Mouse (Mus musculus): Measurements from ENCODE around the gene BC049352. TPM values are rescaled to one million over a fixed set of nuclear protein-coding genes. Genes with fewer than 3 reads are reported as not detected.

Gene BC049352
- polyA plus RNA-seq, 1 experiment from 2014 or later: not detected

DNA sequence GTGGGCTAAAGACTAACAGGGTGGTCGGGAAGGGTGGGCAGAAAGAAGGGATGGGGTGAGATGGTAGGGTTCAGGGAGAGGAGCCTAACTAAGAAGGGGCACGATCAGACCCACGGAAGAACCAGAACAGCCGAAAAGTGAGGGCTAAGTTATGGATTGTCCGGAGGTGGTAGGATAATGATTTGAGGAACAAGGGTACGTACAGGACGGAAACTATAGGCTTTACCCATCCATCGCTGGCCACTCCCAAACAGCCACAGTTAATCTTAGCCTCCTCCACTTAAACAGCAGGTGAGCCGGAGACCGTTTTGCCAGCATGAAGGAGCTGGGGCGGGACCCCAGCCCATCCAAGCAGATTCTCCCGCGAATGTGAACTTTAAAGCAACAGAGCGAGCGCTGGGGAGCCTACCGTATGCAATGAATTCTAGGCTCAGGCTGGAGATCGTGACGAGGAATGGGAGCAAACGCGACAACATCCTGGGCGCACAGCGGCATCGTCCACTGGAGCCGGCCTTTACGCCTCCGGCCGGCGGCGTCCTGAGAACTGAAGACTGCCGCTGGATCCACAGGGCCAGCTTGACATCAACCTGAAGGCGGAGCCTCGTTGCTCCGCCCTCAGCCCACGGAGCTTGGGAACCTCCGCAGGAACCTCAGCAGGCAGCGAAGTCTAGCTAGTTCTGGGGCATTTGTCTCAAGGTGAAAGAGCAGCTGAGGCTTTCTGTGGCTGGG, 87.0 kb downstream of the BC049352 start, which contains the start of gene Il10ra:
Gene Il10ra (minus strand): TSS at position 553 of the 729 bp plus-strand sequence.
- WGBS: 7% methylated on average over 36 of the region's 36 CpGs
- no peak within 1 kb of the TSS for H3K9ac ChIP-seq
- H3K27me3 ChIP-seq (replicated peaks): peaks cover 80% of the 10 kb centered on the region
- H3K4me3 ChIP-seq: peak within 1 kb of the TSS; percentile 32
- H3K4me1 ChIP-seq (replicated peaks): peaks cover 11% of the 10 kb centered on the region
- H3K9me3 ChIP-seq (replicated peaks): no peaks in the 10 kb centered on the region
- no peaks in the 10 kb centered on the region for H3K36me3 ChIP-seq
- H3K4me2 ChIP-seq: peak within 1 kb of the TSS; percentile 66
- no peak for ATAC-seq (ENCODE audit: insufficient number of reproducible peaks, low FRiP score)
- no peak within 1 kb of the TSS for H3K27ac ChIP-seq (ENCODE audit: poor library complexity, severe bottlenecking)

DNA sequence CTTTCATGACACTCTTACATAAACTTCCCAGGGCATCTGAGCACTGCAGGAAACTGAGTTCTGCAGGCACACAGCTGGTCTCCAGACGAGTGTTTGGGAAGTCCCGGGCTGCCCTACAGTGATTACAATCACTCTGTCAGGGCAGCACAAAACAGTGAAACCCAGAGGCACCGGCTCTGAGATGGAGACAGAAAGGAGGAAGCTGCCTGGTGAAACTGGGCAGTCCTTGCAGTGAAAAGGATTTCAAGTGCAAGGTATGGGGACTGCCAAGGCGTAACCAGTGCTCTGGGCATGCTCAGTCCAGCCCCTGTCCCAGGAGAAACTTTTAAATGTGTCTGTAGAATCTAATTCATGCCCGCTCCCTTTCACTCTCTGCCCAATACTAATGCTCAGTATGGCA, 90.4 kb downstream of the BC049352 start:
- H3K9ac ChIP-seq: no peak overlapping the region
- peaks cover 11% of the 10 kb centered on the region for H3K4me1 ChIP-seq (replicated peaks)
- no peak overlapping the region for H3K27ac ChIP-seq (ENCODE audit: poor library complexity, severe bottlenecking)
- no peak overlapping the region for H3K4me3 ChIP-seq
- H3K4me2 ChIP-seq: no peak overlapping the region
- peaks cover 65% of the 10 kb centered on the region for H3K27me3 ChIP-seq (replicated peaks)
- 36% methylated on average over 5 of the region's 5 CpGs for WGBS
- no peak for ATAC-seq (ENCODE audit: insufficient number of reproducible peaks, low FRiP score)
- H3K36me3 ChIP-seq: no peaks in the 10 kb centered on the region
- no peaks in the 10 kb centered on the region for H3K9me3 ChIP-seq (replicated peaks)

DNA sequence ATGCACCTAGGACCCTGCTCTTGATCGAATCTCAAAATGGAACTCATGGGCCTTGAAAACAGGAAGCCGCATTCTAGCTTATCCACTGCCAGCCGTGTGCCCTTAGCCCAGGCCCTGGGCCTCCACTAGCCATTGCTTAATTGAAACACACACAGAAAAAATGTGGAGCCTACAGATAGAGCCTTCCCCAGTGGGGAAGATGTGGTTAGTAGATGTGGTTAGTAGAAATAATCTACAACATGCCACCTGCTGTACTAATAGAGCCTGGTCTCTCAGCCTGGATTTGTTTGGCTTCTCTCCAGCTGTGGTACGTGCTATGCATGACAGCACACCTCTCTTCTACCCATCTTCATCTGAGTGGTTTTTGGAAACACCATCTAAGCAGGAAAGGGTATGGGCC, 92.4 kb downstream of the BC049352 start:
- no peak; the same call in 1 of the 2 replicates for ATAC-seq (ENCODE audit: insufficient number of reproducible peaks, low FRiP score)
- no peak overlapping the region for H3K27ac ChIP-seq (ENCODE audit: poor library complexity, severe bottlenecking)
- peaks cover 45% of the 10 kb centered on the region for H3K27me3 ChIP-seq (replicated peaks)
- no peak overlapping the region for H3K9ac ChIP-seq
- H3K9me3 ChIP-seq (replicated peaks): no peaks in the 10 kb centered on the region
- no peak overlapping the region for H3K4me3 ChIP-seq
- H3K4me1 ChIP-seq (replicated peaks): peaks cover 1% of the 10 kb centered on the region
- H3K4me2 ChIP-seq: no peak overlapping the region
- H3K36me3 ChIP-seq: no peaks in the 10 kb centered on the region
- WGBS: 67% methylated on average over 4 of the region's 4 CpGs

DNA sequence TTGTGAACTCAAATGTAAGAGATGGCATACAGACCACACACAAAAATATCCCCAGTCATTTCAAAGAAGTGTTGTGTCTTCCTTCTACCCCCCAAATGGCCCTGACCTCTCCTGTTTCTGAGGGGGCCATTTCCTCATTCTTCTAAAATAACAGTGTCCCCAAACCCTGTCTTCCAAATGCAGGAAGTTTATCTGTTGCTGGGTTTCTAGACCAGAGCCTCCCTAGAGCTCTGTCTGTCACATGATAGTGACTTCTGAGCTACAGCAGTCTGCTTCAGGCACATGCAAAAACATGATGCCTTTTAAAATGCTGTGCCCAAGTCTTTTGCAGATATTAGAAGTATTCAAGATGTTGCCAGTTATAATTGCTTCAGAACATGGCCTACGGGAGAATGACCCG, 92.8 kb downstream of the BC049352 start:
- Histone ChIP-seq H3K9me3 (replicated peaks) (no peaks in the 10 kb centered on the region), H3K4me2 (no peak overlapping the region), H3K4me1 (replicated peaks) (no peaks in the 10 kb centered on the region), H3K4me3 (no peak overlapping the region), H3K36me3 (no peaks in the 10 kb centered on the region), H3K27me3 (replicated peaks) (peaks cover 40% of the 10 kb centered on the region), H3K9ac (no peak overlapping the region), H3K27ac (ENCODE audit: poor library complexity, severe bottlenecking) (no peak overlapping the region)
- ATAC-seq (ENCODE audit: insufficient number of reproducible peaks, low FRiP score): no peak
- WGBS: 89% methylated on average over 2 of the region's 2 CpGs

DNA sequence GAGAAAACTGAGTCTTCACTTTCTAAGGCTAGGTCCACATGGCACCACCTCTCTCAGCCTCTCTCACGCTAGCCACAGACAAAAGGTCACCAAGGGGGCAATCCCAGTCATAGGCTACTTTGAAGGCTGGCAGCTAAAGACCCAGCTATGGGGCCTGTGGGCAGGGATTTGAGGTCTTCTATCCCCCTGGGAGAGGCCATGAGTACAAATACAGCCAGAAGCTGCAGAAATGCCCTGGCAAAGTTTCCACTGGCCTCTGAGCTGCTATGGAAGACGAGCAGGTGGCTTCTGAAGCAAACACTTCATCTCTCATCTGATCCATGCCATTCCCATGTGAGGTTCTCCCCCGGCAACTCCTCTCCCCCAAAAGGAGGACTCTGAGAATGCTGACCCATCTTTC, 98.3 kb downstream of the BC049352 start:
- Histone ChIP-seq H3K9me3 (replicated peaks) (no peaks in the 10 kb centered on the region), H3K36me3 (no peaks in the 10 kb centered on the region), H3K9ac (no peak overlapping the region), H3K27ac (ENCODE audit: poor library complexity, severe bottlenecking) (no peak overlapping the region), H3K27me3 (replicated peaks) (0 out of 2 replicates have a peak, but pooled peaks cover 6% of the 10 kb centered on the region), H3K4me2 (no peak overlapping the region), H3K4me3 (no peak overlapping the region), H3K4me1 (replicated peaks) (no peaks in the 10 kb centered on the region)
- no peak for ATAC-seq (ENCODE audit: insufficient number of reproducible peaks, low FRiP score)
- 67% methylated on average over 3 of the region's 3 CpGs for WGBS

DNA sequence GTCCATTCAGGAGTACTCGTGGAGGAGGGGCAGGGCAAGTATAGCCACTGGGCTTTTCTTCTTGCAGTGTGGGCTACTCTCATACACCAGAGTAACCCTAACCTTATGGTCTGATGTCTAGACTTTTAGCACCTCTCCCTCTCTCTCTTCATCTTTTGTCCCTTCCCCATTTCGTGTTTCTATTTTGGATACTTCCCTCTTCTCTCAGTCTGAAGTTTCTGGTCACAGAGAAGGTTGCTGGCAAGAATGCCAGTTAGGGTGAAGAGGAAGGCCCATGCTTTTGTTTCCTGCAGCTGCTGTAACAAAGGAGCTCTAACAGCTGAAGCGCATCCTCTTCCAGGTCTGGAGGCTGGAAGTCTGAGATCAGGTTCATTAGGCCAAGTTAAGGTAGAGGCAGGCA, 99.1 kb downstream of the BC049352 start:
- no peaks in the 10 kb centered on the region for H3K36me3 ChIP-seq
- H3K27ac ChIP-seq (ENCODE audit: poor library complexity, severe bottlenecking): no peak overlapping the region
- no peaks in the 10 kb centered on the region for H3K9me3 ChIP-seq (replicated peaks)
- 0 out of 2 replicates have a peak, but pooled peaks cover 2% of the 10 kb centered on the region for H3K27me3 ChIP-seq (replicated peaks)
- no peak overlapping the region for H3K4me3 ChIP-seq
- H3K4me1 ChIP-seq (replicated peaks): no peaks in the 10 kb centered on the region
- 69% methylated on average over 3 of the region's 3 CpGs for whole genome bisulfite sequencing
- no peak for ATAC-seq (ENCODE audit: insufficient number of reproducible peaks, low FRiP score)
- H3K4me2 ChIP-seq: no peak overlapping the region
- H3K9ac ChIP-seq: no peak overlapping the region

DNA sequence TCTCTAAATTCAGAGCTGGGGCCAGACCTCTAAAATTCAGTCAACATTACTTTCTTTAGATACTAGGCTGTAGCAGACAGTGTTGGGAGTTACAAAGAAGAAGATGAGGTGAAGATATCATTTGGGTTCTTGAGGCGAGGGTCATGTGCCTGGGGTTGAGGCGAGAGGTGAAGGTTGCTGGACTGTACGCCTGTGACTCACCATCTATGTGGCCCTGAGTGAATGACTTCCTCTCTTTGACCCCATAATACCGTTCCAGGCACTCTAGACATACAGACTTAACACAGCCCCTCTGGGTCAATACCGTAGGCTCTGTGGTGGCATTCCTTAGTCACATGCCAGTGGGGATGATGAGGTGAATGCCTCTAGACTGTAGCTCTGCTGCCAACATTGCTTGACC, 100.7 kb downstream of the BC049352 start:
- H3K27ac ChIP-seq (ENCODE audit: poor library complexity, severe bottlenecking): no peak overlapping the region
- no peaks in the 10 kb centered on the region for H3K4me1 ChIP-seq (replicated peaks)
- H3K27me3 ChIP-seq (replicated peaks): 0 out of 2 replicates have a peak, but pooled peaks cover 2% of the 10 kb centered on the region
- WGBS: 77% methylated on average over 5 of the region's 5 CpGs
- no peaks in the 10 kb centered on the region for H3K9me3 ChIP-seq (replicated peaks)
- no peak overlapping the region for H3K9ac ChIP-seq
- H3K4me3 ChIP-seq: no peak overlapping the region
- no peak for ATAC-seq (ENCODE audit: insufficient number of reproducible peaks, low FRiP score)
- no peak overlapping the region for H3K4me2 ChIP-seq
- no peaks in the 10 kb centered on the region for H3K36me3 ChIP-seq

DNA sequence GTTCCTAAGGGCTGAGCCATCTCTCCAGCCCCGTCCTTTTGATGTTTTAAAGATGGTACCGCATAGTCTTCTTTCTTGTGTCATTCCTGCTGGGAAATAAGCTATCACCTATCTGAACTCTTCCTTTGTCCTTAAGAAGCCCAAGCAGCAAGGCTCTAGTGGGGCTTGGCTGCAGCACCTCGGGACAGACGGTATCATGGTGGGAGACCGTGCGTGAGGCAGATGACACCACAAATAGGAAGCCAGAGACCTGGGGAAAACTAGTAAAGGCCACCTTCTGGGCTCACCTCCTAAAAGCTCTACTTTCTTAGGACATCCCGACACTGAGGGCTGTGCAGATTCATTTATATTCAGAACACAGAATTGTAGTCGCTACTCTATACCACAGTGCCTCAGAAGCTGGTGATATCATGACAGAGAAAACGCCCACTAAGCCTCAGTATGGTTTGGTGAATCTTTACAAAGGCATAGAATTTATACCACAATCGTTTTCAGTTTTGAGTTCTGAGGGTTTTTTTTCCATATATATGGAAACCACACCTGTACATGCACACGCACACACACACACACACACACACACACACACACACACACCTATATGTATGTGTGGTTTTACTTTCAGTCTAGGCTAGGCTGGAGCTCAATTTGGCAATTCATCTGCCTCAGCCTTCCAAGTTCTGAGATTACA, 109.8 kb downstream of the BC049352 start:
- ATAC-seq (ENCODE audit: insufficient number of reproducible peaks, low FRiP score): no peak
- Histone ChIP-seq H3K4me2 (no peak overlapping the region), H3K9ac (no peak overlapping the region), H3K9me3 (replicated peaks) (no peaks in the 10 kb centered on the region), H3K27ac (ENCODE audit: poor library complexity, severe bottlenecking) (no peak overlapping the region), H3K4me3 (no peak overlapping the region), H3K4me1 (replicated peaks) (no peaks in the 10 kb centered on the region), H3K36me3 (no peaks in the 10 kb centered on the region), H3K27me3 (replicated peaks) (no peaks in the 10 kb centered on the region)
- 77% methylated on average over 11 of the region's 11 CpGs for WGBS

DNA sequence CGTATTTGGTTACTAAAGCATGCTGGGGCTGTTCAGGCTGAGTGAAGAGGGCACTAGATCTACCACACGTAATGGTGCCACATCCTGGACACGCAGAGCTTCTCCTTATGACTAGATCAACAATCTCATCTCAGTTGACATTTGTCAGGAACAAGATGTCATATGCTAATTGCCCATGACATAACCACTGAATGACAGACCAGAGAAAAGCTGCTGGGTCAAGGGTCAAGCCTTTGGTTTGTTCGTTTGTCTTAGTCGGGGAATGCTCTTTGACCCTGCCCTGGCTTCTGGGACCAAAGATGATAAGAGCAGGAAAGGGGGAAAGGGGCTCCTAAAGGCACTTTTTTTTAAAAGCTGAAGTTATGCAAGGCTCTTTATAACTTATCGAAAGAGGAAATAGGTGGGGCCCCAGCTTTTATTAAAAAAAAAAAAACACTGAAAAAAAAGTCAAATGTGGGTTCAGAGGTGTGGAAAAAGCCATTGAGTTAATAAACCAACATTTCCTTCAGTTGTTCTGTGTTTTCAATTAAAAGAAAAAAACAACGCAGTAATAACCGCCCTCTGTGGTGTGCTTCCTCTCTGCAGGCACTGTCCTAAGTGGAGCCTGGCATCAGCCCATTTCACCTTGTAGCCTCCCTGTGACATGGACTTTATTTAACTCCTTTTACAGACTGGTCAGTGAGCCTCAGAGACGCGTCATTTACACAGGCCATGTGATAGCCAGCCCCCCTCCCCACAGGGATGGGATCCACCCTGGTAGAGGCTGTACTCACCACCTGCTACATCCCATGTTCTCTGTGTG, 112.6 kb downstream of the BC049352 start:
- no peak overlapping the region for H3K9ac ChIP-seq
- no peak overlapping the region for H3K4me2 ChIP-seq
- no peaks in the 10 kb centered on the region for H3K27me3 ChIP-seq (replicated peaks)
- no peak overlapping the region for H3K4me3 ChIP-seq
- ATAC-seq (ENCODE audit: insufficient number of reproducible peaks, low FRiP score): no peak
- no peaks in the 10 kb centered on the region for H3K9me3 ChIP-seq (replicated peaks)
- 50% methylated on average over 10 of the region's 10 CpGs for WGBS
- H3K27ac ChIP-seq (ENCODE audit: poor library complexity, severe bottlenecking): no peak overlapping the region
- H3K4me1 ChIP-seq (replicated peaks): no peaks in the 10 kb centered on the region
- no peaks in the 10 kb centered on the region for H3K36me3 ChIP-seq

DNA sequence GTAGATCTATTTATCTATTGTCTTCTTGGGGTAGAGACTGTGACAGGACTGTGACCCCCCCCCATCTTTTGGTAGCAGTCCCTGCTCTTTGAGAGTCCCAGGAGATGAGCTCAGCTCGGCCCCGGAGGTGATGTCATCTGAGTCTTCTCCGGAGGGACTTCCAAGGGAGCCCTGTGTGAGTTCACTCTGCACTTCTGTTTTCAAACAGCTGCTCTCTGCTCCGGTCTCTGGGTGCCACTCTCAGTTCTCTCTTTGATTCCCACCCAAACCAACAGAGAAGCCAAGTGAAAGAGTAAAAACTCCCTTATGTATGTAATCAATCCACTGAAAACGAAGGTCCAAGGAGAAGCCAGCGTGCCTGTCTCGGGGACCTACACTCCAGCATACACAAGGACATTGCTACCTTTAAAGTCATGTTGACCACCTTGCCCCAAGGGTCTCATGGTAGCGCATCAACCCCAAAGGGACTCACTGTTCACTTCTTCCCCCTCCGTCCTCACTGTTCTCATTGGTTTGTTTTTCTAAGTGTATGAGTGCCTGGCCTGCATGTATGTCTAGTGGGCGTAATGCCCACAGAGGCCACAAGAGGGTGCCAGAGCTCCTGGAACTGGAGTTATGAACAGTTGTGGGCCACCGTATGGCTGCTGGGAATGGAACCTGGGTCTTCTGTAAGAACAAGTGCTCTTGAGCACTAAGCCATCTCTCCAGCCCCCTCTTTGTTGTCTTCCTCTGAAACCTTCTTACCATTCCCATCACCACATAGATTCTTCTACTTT, 117.6 kb downstream of the BC049352 start:
- Histone ChIP-seq H3K4me2 (no peak overlapping the region), H3K27me3 (replicated peaks) (no peaks in the 10 kb centered on the region), H3K36me3 (no peaks in the 10 kb centered on the region), H3K9ac (no peak overlapping the region), H3K9me3 (replicated peaks) (0 out of 2 replicates have a peak, but pooled peaks cover 2% of the 10 kb centered on the region), H3K27ac (ENCODE audit: poor library complexity, severe bottlenecking) (no peak overlapping the region), H3K4me3 (no peak overlapping the region), H3K4me1 (replicated peaks) (peaks cover 4% of the 10 kb centered on the region; the same call in 1 of the 2 replicates)
- WGBS: 77% methylated on average over 11 of the region's 11 CpGs
- no peak for ATAC-seq (ENCODE audit: insufficient number of reproducible peaks, low FRiP score)

Data from heart, embryonic 12.5 days (tissue).